Mouse (Mus musculus): ENCODE data around the gene Pfdn5. TPM values are rescaled to one million over a fixed set of nuclear protein-coding genes. Genes with fewer than 3 reads are reported as not detected.

Pfdn5 gene
- total RNA-seq (2021) = 100 to 1,000 TPM; 189 to 216 TPM
- long read RNA-seq, experiment 1, transcript Pfdn5-205 (6 exons, 1,062 nt) = major isoform, 145 of 168 reads
- long read RNA-seq, experiment 1, partial matches to known transcripts = 19 of 168 reads
- long read RNA-seq, experiment 1, other reads (novel, unspliced or antisense) = 2 of 168 reads
- long read RNA-seq, experiment 2, transcript Pfdn5-205 (6 exons, 1,062 nt) = major isoform, 195 of 213 reads
- long read RNA-seq, experiment 2, partial matches to known transcripts = 1 of 213 reads
- long read RNA-seq, experiment 2, other reads (novel, unspliced or antisense) = 9 of 213 reads

- DNase-seq = peak; percentile 77 to 78
- intact Hi-C loops (cut with DNase I) = no loop called here
Measured at GRCm38 (mm10) chr15:102326022-102326576, at the start of gene Pfdn5. Gene Pfdn5 (plus strand): TSS chr15:102326116.

GRCm38 (mm10) chr15:102278726-102279091 lies 47.2 kb upstream of the Pfdn5 start:
- intact Hi-C loops (cut with DNase I) = loop anchor here (2.0 kb wide), 1 partner anchor 30 kb away; no protein-coding TSS in a partner anchor
- DNase-seq = no peak

- intact Hi-C loops (cut with DNase I) = loop anchor here (2.0 kb wide), 1 partner anchor 30 kb away; no protein-coding TSS in a partner anchor
- DNase-seq = peak; percentile 85 to 86
Measured at GRCm38 (mm10) chr15:102279092-102279782, 46.7 kb upstream of the Pfdn5 start, which contains the start of gene Mfsd5. Gene Mfsd5 (plus strand): TSS chr15:102279454.

GRCm38 (mm10) chr15:102279783-102280520 lies 46.0 kb upstream of the Pfdn5 start:
- DNase-seq = no peak
- intact Hi-C loops (cut with DNase I) = loop anchor here (2.0 kb wide), 1 partner anchor 31 kb away; no protein-coding TSS in a partner anchor

GRCm38 (mm10) chr15:102280623-102281022 lies 45.3 kb upstream of the Pfdn5 start:
- DNase-seq = no peak
- intact Hi-C loops (cut with DNase I) = no loop called here

- DNase-seq = no peak
- intact Hi-C loops (cut with DNase I) = no loop called here
Measured at GRCm38 (mm10) chr15:102282463-102283292, 43.2 kb upstream of the Pfdn5 start.

- DNase-seq = no peak
- intact Hi-C loops (cut with DNase I) = loop anchor here (2.0 kb wide), 1 partner anchor 35 kb away; no protein-coding TSS in a partner anchor
Measured at GRCm38 (mm10) chr15:102283648-102284047, 42.3 kb upstream of the Pfdn5 start.

- DNase-seq = no peak
- intact Hi-C loops (cut with DNase I) = no loop called here
Measured at GRCm38 (mm10) chr15:102287395-102287794, 38.5 kb upstream of the Pfdn5 start.

GRCm38 (mm10) chr15:102295633-102296367 lies 30.1 kb upstream of the Pfdn5 start, which contains the start of gene Espl1:
Gene Espl1 (plus strand): TSS chr15:102296266.
- peak; percentile 87 to 92 for DNase-seq
- intact Hi-C loops (cut with DNase I) = no loop called here

- intact Hi-C loops (cut with DNase I) = no loop called here
- no peak for DNase-seq
Measured at GRCm38 (mm10) chr15:102296368-102297006, 29.4 kb upstream of the Pfdn5 start.

GRCm38 (mm10) chr15:102302542-102302941 lies 23.4 kb upstream of the Pfdn5 start:
- intact Hi-C loops (cut with DNase I) = no loop called here
- no peak for DNase-seq

- intact Hi-C loops (cut with DNase I) = no loop called here
- no peak for DNase-seq
Measured at GRCm38 (mm10) chr15:102308717-102309116, 17.2 kb upstream of the Pfdn5 start.

GRCm38 (mm10) chr15:102310074-102310845 lies 15.7 kb upstream of the Pfdn5 start:
- DNase-seq = peak in 1 of 2 experiments; percentile 16
- intact Hi-C loops (cut with DNase I) = no loop called here

- no peak for DNase-seq
- intact Hi-C loops (cut with DNase I) = no loop called here
Measured at GRCm38 (mm10) chr15:102311489-102311888, 14.4 kb upstream of the Pfdn5 start.

GRCm38 (mm10) chr15:102315292-102315691 lies 10.6 kb upstream of the Pfdn5 start:
- intact Hi-C loops (cut with DNase I) = no loop called here
- DNase-seq = peak in 1 of 2 experiments; percentile 33

- DNase-seq = peak; percentile 47 to 51
- intact Hi-C loops (cut with DNase I) = loop anchor here (2.0 kb wide), 1 partner anchor 77 kb away; no protein-coding TSS in a partner anchor
Measured at GRCm38 (mm10) chr15:102316263-102316662, 9.7 kb upstream of the Pfdn5 start.

GRCm38 (mm10) chr15:102324654-102325473 lies 1.1 kb upstream of the Pfdn5 start:
- no peak for DNase-seq
- intact Hi-C loops (cut with DNase I) = no loop called here
